Mouse (Mus musculus) CD8-positive naive resting alpha-beta T cell, adult 2 months (primary cell): ENCODE measurements around the gene Bloc1s3.

ENCODE experiments used
- DNase-seq, 2 experiments: peaks; one replicate each; pipeline ENCODE4 v3.0.0; 2022; ENCODE audit warnings: low read depth in 2 of 2, low spot score in 2 of 2

The Bloc1s3 gene

DNA sequence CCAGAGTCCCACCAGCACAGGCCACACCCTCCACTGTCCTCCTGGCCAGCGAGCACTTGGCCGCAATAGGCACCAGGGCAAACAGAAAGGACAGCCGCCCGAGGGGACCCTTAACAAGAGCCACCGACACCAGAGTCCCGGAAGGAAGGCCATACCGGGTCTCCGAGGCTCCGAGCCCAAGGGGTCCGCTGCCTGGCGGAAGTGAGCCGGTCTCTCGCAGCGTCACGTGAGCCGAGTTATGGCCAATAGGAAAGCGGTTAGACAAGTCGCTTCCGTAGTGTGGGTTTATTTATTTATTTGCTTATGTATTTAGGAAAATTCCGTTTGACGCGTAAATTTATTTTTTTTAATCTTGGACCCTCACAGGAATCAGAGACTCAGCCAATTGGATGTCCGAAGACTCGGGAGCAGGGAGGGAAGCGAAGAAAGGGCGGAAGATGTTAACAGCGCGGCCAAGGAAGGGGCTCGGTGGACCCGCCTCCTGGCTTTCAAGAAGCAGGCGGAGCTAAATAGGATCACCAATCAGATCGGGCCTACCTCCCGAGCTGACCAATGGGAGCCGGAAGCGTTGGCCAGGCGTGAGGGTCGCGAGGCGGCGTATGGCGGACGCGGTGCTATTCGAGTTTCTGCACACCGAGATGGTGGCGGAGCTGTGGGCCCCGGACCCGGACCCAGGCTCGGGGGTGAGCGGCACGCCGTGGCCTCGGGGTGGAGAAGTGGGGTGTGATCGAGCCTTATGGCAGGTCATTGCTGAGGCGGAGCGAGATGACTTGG lies at the start of gene Bloc1s3, which contains the start of gene Trappc6a:
Bloc1s3 (minus strand) TSS at position 218 of the 774 bp plus-strand sequence.
Trappc6a (plus strand) TSS at position 246 of the 774 bp plus-strand sequence.
- peak; percentile 79 to 83 for DNase-seq

GRCm38 (mm10) chr7:19557086-19557485 lies 48.9 kb upstream of the Bloc1s3 start:
- DNase-seq = no peak

GRCm38 (mm10) chr7:19554168-19554567 lies 46.0 kb upstream of the Bloc1s3 start:
- no peak for DNase-seq

DNA sequence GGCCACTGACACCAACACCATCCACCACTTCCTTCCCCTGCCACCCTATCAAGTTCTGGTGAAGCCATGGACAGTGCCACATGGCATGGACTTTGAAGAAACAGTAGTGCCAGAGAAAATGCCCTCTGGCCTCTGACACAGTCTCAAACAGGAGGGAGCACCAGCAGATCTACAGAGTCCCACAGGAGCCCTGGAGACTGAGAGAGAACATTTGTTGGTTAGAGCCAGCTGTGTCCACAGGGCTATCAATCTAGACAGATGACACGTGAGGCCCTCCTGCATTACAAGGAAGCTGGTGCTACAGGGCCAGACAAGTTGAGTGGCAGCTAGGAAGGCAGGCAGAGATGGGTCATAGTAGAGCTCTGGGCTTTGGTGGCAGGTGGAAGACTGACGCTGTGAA lies 44.3 kb upstream of the Bloc1s3 start:
- no peak for DNase-seq

DNA sequence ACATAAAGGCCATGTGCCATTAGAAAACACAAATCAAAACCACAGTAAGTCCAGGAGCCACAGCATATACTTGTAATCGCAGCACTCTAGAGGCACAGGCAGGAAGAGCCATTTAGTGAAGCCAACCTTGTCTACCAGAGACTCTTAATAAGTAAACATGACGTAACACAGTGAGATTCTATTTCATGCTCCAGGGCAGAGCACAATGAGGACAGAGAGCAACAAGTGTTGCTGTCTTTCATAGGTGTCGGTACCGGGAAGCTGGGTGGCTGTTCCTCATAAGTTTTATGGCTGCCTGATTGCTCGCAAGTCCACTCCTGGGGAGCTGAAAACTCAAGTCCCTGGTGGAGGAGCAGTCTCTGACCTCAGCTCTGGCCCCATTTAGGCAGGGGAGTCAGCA lies 43.5 kb upstream of the Bloc1s3 start:
- DNase-seq = no peak

DNA sequence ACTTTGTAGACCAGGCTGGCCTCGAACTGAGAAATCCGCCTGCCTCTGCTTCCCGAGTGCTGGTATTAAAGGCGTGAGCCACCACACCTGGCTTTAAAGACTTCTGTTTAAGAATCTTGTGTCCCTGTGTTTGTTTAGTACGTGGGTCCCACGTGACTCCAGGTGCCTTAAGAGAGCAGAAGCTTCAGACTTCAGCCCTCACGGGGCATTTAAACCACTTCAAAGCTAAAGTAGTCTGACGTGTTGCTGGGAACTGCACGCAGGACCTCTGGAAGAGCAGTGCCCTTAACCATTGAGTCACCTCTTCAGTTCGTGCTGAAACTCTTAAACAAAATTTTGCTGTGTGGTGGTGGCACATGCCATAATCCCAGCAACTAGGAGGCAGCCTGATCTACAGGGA lies 41.2 kb upstream of the Bloc1s3 start:
- DNase-seq = no peak

DNA sequence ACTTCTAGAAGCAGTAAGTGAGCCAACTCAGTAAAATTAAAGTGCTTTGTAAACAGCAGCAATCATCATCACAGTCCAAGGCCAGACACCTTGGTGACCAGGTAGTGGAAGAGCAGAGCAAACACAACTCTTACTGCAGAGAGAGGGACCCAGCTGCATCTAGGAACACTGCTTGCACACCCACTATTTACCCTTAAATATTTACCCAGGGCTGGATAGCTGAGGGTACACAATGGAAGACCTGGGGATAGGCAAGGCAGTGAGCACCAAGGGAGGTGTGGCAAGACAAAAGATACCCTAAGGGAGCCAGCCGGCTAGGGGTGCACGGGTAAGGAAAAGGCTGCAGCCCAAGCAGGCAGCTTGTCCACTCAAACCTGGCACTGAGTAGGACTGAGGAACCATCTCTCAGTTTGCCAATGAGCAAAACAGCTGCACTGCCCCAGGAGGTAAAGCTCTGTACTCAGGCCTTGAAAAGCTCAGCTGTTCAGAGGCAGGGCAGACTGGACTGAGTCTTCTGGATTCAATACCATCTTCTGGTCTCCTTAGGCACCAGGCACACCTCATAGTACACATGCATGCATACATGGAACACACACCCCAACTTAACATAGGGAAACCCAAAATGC lies 39.3 kb upstream of the Bloc1s3 start:
- no peak for DNase-seq

GRCm38 (mm10) chr7:19546007-19546406 lies 37.8 kb upstream of the Bloc1s3 start:
- no peak for DNase-seq

DNA sequence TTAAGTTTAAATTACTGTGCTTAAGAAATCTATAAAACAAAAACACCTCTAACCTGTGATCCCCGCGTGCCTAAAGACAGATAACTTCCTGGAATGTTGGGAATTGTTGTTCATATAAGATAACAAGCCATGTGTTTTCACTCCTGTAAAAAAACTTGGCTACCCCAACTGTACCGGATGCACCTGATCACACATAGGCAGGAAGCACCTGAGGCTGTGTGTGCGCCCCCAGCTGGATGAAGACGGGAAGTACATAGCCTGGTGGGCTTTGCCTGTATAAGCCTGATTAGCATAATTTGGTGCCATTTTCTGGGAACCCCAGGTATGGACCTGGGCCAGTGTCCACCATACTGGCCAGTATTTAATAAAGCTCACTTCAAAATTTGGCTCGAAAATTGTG lies 35.4 kb upstream of the Bloc1s3 start:
- peak; percentile 43 to 46 for DNase-seq

GRCm38 (mm10) chr7:19542155-19542691 lies 34.1 kb upstream of the Bloc1s3 start:
- no peak for DNase-seq

DNA sequence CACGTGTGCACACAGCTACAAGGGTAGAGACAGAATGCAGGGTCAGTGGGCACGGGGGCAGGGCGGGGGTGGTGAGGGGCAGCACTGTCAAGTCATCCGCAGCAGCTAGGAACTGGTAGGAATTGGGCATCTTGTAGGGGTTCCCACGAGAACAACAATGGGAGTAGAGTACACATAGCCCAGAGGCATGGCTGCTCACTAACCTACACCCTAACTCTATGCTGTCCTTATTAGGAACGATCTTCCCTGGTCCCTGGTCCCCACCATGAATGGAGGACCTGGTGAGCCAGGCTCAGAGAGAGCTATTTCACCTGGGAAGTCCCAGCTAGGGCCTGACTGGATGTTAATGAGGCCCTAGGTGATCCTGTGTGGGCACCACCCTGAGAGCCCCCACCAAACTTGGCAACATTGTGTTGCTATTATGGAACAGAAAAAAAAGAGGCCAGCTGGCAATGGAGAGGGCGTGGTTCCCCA lies 33.6 kb upstream of the Bloc1s3 start:
- DNase-seq = no peak

DNA sequence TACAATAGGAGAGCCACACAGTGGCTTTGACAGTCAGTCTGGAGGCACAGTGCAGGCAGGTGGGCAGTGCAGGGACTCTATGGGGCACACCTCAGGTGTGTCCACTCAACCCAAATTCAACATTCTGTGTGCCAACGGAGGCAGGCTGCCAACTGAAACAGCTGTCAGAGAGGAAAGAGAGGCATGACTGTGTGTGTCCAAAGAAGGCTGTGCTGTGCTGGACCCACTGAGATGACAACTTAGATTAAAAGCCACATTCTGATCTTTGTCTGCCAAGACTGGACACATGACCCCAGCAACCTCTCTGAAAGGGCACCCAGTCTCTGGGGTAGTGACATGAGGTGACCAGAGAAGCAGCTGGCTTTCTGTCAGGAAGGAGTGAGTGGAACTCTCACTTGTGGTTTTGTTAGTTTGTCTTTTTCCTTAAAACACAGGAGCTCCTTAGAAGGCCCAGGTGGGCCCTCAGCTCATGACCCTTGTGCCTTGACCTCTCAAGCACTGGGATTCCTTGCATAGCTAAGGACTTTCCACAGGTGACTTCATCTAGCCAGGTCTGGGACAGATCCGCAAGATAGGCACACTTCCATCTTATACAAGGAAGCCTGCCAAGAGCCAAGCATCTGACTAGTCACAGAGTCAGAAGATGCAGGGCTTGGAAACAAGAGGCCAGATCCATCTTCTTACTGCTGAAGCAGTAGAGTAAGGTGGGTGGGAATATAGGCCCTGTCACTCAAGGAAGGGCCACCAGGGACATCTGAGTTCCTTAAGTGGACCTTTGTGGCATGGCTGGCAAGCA lies 32.8 kb upstream of the Bloc1s3 start:
- no peak for DNase-seq

- DNase-seq = no peak
Observed at GRCm38 (mm10) chr7:19534676-19535075, 26.5 kb upstream of the Bloc1s3 start.

DNA sequence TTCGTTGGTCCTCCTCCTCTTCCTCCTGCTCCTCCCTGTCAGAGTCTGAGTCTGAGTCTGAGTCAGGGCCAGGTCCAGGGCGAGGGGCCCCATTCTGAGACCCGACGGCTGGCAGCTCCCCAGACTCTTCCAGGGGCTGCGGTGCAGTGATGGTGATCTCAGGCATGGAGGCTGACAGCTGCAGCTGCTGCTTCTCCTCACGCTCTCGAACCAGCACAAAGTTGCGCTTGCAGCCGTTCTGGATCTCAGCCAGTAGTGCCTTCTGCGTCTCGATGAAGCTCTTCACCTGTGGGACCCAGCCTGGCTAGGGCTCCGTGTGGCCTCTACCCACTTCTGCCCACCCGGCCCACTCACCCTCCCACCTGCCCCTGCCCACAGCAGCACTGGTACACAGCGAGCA lies 24.1 kb upstream of the Bloc1s3 start:
- DNase-seq = no peak

- DNase-seq = no peak
Observed at GRCm38 (mm10) chr7:19531077-19531476, 22.9 kb upstream of the Bloc1s3 start.

DNA sequence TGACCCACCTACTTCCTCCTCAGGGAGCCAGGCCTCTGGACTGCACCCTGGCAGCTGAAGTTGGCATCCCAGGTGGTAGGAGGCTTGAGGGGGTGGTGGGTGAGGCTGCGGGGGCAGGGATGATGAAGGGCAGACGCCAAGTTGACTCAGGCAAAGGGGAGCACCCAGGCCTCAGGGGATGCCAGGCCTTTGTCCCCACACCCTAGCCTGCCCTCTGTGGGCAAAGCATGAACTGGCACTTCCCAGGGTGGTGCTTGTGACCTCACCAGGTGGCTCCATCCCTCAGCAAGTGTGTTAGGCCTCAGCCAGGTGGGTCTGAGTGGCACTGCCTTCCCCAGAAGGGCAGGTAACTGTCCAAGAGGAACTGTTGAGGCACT lies 16.9 kb upstream of the Bloc1s3 start:
- no peak for DNase-seq

DNA sequence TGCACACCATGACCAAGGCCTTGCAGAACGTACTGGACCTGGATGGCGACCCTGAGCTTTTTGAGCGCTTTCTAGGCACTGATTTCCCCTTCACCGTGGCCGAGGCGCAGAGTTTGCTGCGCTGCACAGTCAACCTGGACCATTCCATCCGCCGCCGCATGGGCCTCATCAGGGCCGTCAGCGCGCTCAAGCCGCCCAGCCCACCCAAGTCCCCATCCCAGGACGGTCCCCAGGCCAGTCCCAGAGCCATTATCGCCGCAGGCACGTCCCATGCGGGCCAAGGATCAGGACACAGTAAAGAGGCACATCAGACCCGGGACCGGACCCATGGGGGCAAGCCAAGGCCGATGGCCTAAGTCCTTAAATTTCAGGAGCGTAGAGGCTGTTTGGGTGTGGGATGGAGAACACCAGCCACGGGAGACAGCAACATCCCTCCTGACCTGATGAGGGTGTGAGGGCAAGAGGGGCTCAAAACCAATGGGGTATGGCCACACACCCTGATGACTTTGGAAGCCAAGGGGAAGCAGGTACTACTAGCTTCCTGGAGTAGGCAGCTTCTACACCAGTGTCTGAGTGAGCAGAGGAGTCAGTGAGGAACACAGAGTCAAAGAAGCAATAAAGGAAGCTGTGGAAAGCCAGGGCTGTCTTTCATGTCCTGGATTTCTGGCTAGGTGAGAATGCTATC lies 16.4 kb upstream of the Bloc1s3 start:
- DNase-seq = no peak

DNA sequence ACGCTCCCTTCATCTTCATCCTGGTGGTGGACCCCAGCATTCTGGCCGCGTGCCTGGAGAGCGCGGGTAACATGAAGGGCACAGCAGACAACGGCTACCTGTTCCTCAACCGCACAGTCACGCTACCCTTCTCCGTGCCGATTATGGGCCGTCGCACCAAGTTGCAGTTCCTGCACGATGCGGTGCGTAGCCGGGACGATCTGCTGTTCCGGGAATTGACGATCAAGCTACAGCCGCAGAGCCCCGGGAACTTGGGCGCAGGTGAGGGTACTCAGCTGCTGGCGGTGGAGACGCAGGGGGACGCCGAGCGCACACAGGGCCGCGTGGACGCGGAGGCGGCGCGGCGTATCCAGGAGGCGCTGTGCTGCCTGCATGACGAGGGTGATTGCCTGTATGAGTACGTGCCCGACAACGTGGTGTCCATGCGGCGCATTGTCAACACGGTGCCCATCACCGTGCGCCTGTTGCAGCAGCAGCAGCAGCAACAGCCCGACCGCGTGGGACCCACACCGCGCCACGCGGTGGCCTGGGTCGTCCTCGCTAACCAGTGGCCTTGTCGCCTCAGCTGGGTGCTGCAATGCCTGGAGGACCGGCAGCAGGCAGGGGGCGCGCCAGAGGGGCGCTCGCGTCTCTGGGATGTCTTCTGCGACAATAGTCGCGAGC lies 15.7 kb upstream of the Bloc1s3 start:
- peak in 1 of 2 experiments; percentile 26 for DNase-seq

GRCm38 (mm10) chr7:19523017-19523756 lies 15.0 kb upstream of the Bloc1s3 start:
- no peak for DNase-seq

DNA sequence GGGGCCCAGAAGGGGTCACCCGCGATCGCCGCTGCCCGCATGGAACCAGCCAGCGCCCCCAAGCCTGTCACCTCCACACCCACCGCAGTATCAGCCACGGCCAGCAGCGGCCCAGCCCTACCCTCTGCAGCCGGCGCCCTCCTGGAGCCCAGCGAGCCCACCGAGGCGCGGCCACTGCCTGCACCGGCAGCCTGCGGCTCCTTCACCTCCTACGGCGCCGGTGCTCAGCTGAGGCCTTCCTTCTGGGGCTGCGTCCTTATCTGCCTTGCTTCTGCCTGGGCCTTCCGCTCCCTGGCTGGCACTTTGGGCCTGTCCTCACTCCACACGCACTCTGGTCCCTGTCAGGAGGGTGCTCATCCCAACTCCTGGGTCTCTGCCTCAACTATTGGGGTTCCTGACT lies 11.9 kb upstream of the Bloc1s3 start:
- no peak for DNase-seq
